Mouse (Mus musculus): ENCODE measurements around the gene Acbd6. TPM values are rescaled to one million over a fixed set of nuclear protein-coding genes. Genes with fewer than 3 reads are reported as not detected.

The Acbd6 gene
- polyA plus RNA-seq, 1 experiment from 2014 or later, result 84.3 TPM

GRCm38 (mm10) chr1:155736096-155736825 is 178.3 kb downstream of the Acbd6 start:
- H3K27me3 ChIP-seq, result peaks cover 100% of the 10 kb centered on the region
- H3K4me1 ChIP-seq, result peaks cover 11% of the 10 kb centered on the region
- WGBS, result under 1% methylated on average over 26 of the region's 26 CpGs
- ATAC-seq, result no peak
- H3K9me3 ChIP-seq (replicated peaks), result no peaks in the 10 kb centered on the region
- H3K27ac ChIP-seq, result no peak overlapping the region
- H3K36me3 ChIP-seq (ENCODE audit: poor library complexity, severe bottlenecking), result no peaks in the 10 kb centered on the region
- H3K4me2 ChIP-seq, result no peak overlapping the region
- H3K4me3 ChIP-seq, result no peak overlapping the region
- no peak overlapping the region for H3K9ac ChIP-seq

- Histone ChIP-seq H3K4me2 (no peak overlapping the region), H3K27ac (no peak overlapping the region), H3K4me1 (peaks cover 21% of the 10 kb centered on the region), H3K9me3 (replicated peaks) (no peaks in the 10 kb centered on the region), H3K27me3 (peaks cover 100% of the 10 kb centered on the region), H3K9ac (no peak overlapping the region), H3K4me3 (no peak overlapping the region), H3K36me3 (ENCODE audit: poor library complexity, severe bottlenecking) (no peaks in the 10 kb centered on the region)
- under 1% methylated on average over 58 of the region's 58 CpGs for WGBS
- ATAC-seq, result no peak
Observed at GRCm38 (mm10) chr1:155737017-155737808, 179.3 kb downstream of the Acbd6 start.

DNA sequence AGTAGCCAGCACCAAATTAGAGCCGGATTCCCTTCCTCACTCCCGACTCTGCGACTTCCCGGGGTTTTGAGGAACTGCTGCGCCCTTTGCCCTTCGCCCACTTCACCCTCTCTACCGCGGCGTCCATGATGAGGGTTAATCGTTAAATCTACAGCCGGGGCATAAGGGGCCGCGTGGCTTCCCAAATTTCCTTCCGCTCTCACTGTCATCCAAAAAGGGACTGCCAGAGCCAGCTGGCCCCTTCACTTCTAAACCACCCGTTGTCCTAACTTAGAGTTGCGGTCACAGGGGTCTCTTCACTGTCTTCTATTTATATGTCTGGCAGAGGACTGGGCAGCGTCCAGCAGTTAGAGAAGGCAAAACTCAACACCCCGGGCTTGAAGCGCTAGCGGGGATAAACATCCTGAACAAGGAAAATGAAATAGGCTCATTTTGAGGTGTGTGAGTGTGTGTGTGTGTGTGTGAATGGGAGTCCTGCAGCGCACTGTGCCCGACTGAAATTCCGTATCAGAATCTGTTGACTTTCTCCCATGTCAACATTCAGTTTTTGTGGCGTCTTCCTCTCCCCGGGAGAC is 180.0 kb downstream of the Acbd6 start:
- H3K9ac ChIP-seq, result no peak overlapping the region
- peaks cover 100% of the 10 kb centered on the region for H3K27me3 ChIP-seq
- H3K27ac ChIP-seq, result no peak overlapping the region
- under 1% methylated on average over 25 of the region's 25 CpGs for WGBS
- no peaks in the 10 kb centered on the region for H3K36me3 ChIP-seq (ENCODE audit: poor library complexity, severe bottlenecking)
- ATAC-seq, result no peak
- no peak overlapping the region for H3K4me3 ChIP-seq
- H3K9me3 ChIP-seq (replicated peaks), result no peaks in the 10 kb centered on the region
- peaks cover 28% of the 10 kb centered on the region for H3K4me1 ChIP-seq
- no peak overlapping the region for H3K4me2 ChIP-seq

Other genes with a start within 250 kb of the Acbd6 start
- 42.8 and 49.8 TPM in 2 replicates for gene Xpr1, start 140.7 kb upstream of the Acbd6 start, polyA plus RNA-seq (2015; fragmentation: Nextera tagmentation; extraction: Ambion mirVana)
- gene Lhx4, start 193.6 kb downstream of the Acbd6 start, polyA plus RNA-seq (2015; fragmentation: Nextera tagmentation; extraction: Ambion mirVana), result 0.04 and 0.06 TPM in 2 replicates